Mouse (Mus musculus) lung, adult 2 months (tissue): Measurements from ENCODE around the gene Slc4a4.

Experiments
- CTCF ChIP-seq: fragments of 200-500 bp; IDR thresholded peaks from 2 replicates; pipeline ENCODE4 v1.5.1; 2011; ENCODE audit warnings: mild to moderate bottlenecking, low read length, control low read depth; ENCODE audit not compliant: insufficient read depth
- POLR2A ChIP-seq: fragments of 200-500 bp; IDR thresholded peaks from 2 replicates; pipeline ENCODE4 v1.6.1; 2011; ENCODE audit warnings: low read depth, mild to moderate bottlenecking, control low read depth, low read length, borderline replicate concordance; ENCODE audit errors: extremely low read depth

DNA sequence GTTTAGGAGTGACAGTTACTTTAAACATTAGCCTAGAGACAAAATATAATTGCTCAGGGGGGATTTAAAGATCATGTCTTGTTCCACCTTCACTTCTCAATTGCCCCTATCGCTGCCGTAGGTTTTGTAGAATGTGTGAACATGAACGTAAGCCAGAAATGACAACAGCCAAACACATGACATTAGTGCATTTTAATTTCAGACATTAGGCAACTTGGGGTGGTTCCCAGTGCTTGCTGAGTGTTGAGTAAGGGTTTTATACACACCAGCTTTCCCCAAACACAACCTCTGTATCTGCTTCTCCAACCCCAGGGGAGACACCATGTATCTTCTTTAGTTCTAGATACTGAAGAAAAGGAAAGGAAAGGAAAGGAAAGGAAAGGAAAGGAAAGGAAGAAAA lies 1.1 kb upstream of the Slc4a4 start:
- TF ChIP-seq POLR2A (no peak), CTCF (no peak)
